Mouse (Mus musculus): ENCODE data around the gene Ager.
A peak's percentile ranks its signal among the peaks of the same experiment; 100 is the strongest.

Ager gene

GRCm38 (mm10) chr17:34597566-34598095 lies at the start of gene Ager:
Gene Ager (plus strand): TSS chr17:34597862.
- DNase-seq: no peak

GRCm38 (mm10) chr17:34549156-34549555 lies 48.5 kb upstream of the Ager start:
- no peak for DNase-seq

GRCm38 (mm10) chr17:34549843-34550242 lies 47.8 kb upstream of the Ager start:
- DNase-seq: no peak

GRCm38 (mm10) chr17:34555483-34555882 lies 42.2 kb upstream of the Ager start:
- DNase-seq: peak; percentile 82

- DNase-seq: no peak
These were observed 41.3 kb upstream of the Ager start for GRCm38 (mm10) chr17:34556406-34556805.

GRCm38 (mm10) chr17:34557411-34557810 lies 40.3 kb upstream of the Ager start:
- no peak for DNase-seq

- DNase-seq: no peak
These were observed 38.5 kb upstream of the Ager start for GRCm38 (mm10) chr17:34559116-34559515.

- DNase-seq: peak; percentile 65
These were observed 37.8 kb upstream of the Ager start for GRCm38 (mm10) chr17:34559895-34560294.

- DNase-seq: no peak
These were observed 37.2 kb upstream of the Ager start for GRCm38 (mm10) chr17:34560438-34560837.

- peak; percentile 38 for DNase-seq
These were observed 36.5 kb upstream of the Ager start for GRCm38 (mm10) chr17:34561200-34561599.

- no peak for DNase-seq
These were observed 35.1 kb upstream of the Ager start for GRCm38 (mm10) chr17:34562595-34562994.

- DNase-seq: no peak
These were observed 34.3 kb upstream of the Ager start for GRCm38 (mm10) chr17:34563354-34563753.

- peak; percentile 25 for DNase-seq
These were observed 33.6 kb upstream of the Ager start, which contains the start of gene Notch4 for GRCm38 (mm10) chr17:34564003-34564421. Gene Notch4 (plus strand): TSS chr17:34564268.

- no peak for DNase-seq
These were observed 32.9 kb upstream of the Ager start for GRCm38 (mm10) chr17:34564796-34565195.

GRCm38 (mm10) chr17:34567311-34567710 lies 30.4 kb upstream of the Ager start:
- no peak for DNase-seq

GRCm38 (mm10) chr17:34568421-34568820 lies 29.2 kb upstream of the Ager start:
- no peak for DNase-seq

- DNase-seq: no peak
These were observed 27.7 kb upstream of the Ager start for GRCm38 (mm10) chr17:34569919-34570318.

- peak; percentile 34 for DNase-seq
These were observed 25.8 kb upstream of the Ager start for GRCm38 (mm10) chr17:34571875-34572274.

GRCm38 (mm10) chr17:34572361-34572760 lies 25.3 kb upstream of the Ager start:
- no peak for DNase-seq

- no peak for DNase-seq
These were observed 21.1 kb upstream of the Ager start for GRCm38 (mm10) chr17:34576577-34576976.

- no peak for DNase-seq
These were observed 19.6 kb upstream of the Ager start for GRCm38 (mm10) chr17:34578070-34578469.

GRCm38 (mm10) chr17:34582528-34582927 lies 15.1 kb upstream of the Ager start:
- DNase-seq: no peak

- DNase-seq: no peak
These were observed 14.3 kb upstream of the Ager start for GRCm38 (mm10) chr17:34583397-34583796.

- no peak for DNase-seq
These were observed 13.8 kb upstream of the Ager start for GRCm38 (mm10) chr17:34583819-34584218.

GRCm38 (mm10) chr17:34585121-34585520 lies 12.5 kb upstream of the Ager start:
- DNase-seq: no peak

All from liver (tissue).